Mouse (Mus musculus) MEL (cell line): ENCODE data around the gene Tmcc3.

Source experiments
- CTCF ChIP-seq, 3 experiments: IDR thresholded peaks in 2 of 3; conservative IDR thresholded peaks in 1 of 3; 2 replicates each; pipeline ENCODE4 v1.5.1; 2011 to 2012; ENCODE audit warnings: low read length in 3 of 3, low read depth in 2 of 3, mild to moderate bottlenecking in 2 of 3, improper control_type of control experiment in 1 of 3, inconsistent platforms in 1 of 3, mixed read lengths in 1 of 3, moderate library complexity in 1 of 3; ENCODE audit not compliant: control insufficient read depth in 1 of 3, insufficient read depth in 1 of 3, poor library complexity in 1 of 3, severe bottlenecking in 1 of 3
- EP300 ChIP-seq, 2 experiments: IDR thresholded peaks; 2 replicates each; pipeline ENCODE4 v1.6.1; 2011; ENCODE audit warnings: improper control_type of control experiment in 2 of 2, low read length in 2 of 2, low read depth in 1 of 2, mild to moderate bottlenecking in 1 of 2
- JUND ChIP-seq: IDR thresholded peaks from 2 replicates; pipeline ENCODE4 v1.6.1; 2011; ENCODE audit warnings: low read depth, mild to moderate bottlenecking, improper control_type of control experiment, low read length
- MAX ChIP-seq: IDR thresholded peaks from 2 replicates; pipeline ENCODE4 v1.6.1; 2011; ENCODE audit warnings: low read length, improper control_type of control experiment
- NELFE ChIP-seq: IDR thresholded peaks from 2 replicates; pipeline ENCODE4 v1.6.1; 2011; ENCODE audit warnings: low read depth, low read length, improper control_type of control experiment
- POLR2A ChIP-seq, 2 experiments: IDR thresholded peaks; 2 replicates each; pipeline ENCODE4 v1.6.1; 2011 to 2012; ENCODE audit warnings: low read length in 2 of 2, mild to moderate bottlenecking in 2 of 2, control low read depth in 1 of 2, improper control_type of control experiment in 1 of 2, low read depth in 1 of 2, moderate library complexity in 1 of 2; ENCODE audit not compliant: control insufficient read depth in 1 of 2, insufficient read depth in 1 of 2, poor library complexity in 1 of 2
- POLR2AphosphoS5 ChIP-seq: IDR thresholded peaks from 2 replicates; pipeline ENCODE4 v1.6.1; 2012; ENCODE audit warnings: low read depth, borderline replicate concordance, mild to moderate bottlenecking, inconsistent platforms, low read length, moderate library complexity, mixed read lengths
- TAL1 ChIP-seq: IDR thresholded peaks from 2 replicates; pipeline ENCODE4 v1.6.1; 2012; ENCODE audit warnings: mild to moderate bottlenecking, inconsistent platforms, low read length, moderate library complexity, mixed read lengths
- TCF12 ChIP-seq: IDR thresholded peaks from 2 replicates; pipeline ENCODE4 v1.6.1; 2014; ENCODE audit warnings: low read depth, mild to moderate bottlenecking, inconsistent platforms, low read length, improper control_type of control experiment, moderate library complexity
- ZC3H11A ChIP-seq: IDR thresholded peaks from 2 replicates; pipeline ENCODE4 v1.6.1; 2012; ENCODE audit warnings: low read depth, mild to moderate bottlenecking, inconsistent platforms, low read length, improper control_type of control experiment
- ZNF384 ChIP-seq: IDR thresholded peaks from 2 replicates; pipeline ENCODE4 v1.6.1; 2012; ENCODE audit warnings: low read depth, mild to moderate bottlenecking, inconsistent platforms, low read length, improper control_type of control experiment

GRCm38 (mm10) chr10:94463410-94463809, 151.7 kb downstream of the Tmcc3 start:
- TF ChIP-seq NELFE = no peak
- no peak for TF ChIP-seq JUND
- no peak for TF ChIP-seq CTCF (IDR thresholded peaks at IDR 0.05 in 2 of 3, conservative IDR thresholded peaks at IDR 0.05 in 1 of 3; ENCODE audit: control insufficient read depth in 1 of 3, insufficient read depth in 1 of 3, low read depth in 2 of 3, low read length in 3 of 3, poor library complexity in 1 of 3, severe bottlenecking in 1 of 3)
- no peak for TF ChIP-seq TAL1
- TF ChIP-seq POLR2A (IDR thresholded peaks at IDR 0.05; ENCODE audit: control insufficient read depth in 1 of 2, insufficient read depth in 1 of 2, low read depth in 1 of 2, low read length in 2 of 2, poor library complexity in 1 of 2) = no peak
- no peak for TF ChIP-seq MAX
- TF ChIP-seq ZC3H11A = no peak
- no peak for TF ChIP-seq EP300 (IDR thresholded peaks at IDR 0.05; ENCODE audit: low read depth in 1 of 2, low read length in 2 of 2)
- TF ChIP-seq TCF12 = no peak
- no peak for TF ChIP-seq ZNF384
- TF ChIP-seq POLR2AphosphoS5 = no peak
